Mouse (Mus musculus) kidney, postnatal 0 days (tissue): ENCODE data around the gene Ckb. TPM values are rescaled to one million over a fixed set of nuclear protein-coding genes. Genes with fewer than 3 reads are reported as not detected.
"Not testable (repeated sequence)": the region's sequence is repeated elsewhere in the genome, so short reads cannot be mapped to it uniquely, and the experiment has no call there.

ENCODE experiments used
- ATAC-seq: fragments of 200-750 bp; cut with Nextera tagmentation; replicated peaks from 2 replicates; pipeline ENCODE4 v1.8.0; 2017; ENCODE audit warnings: low read depth, moderate number of reproducible peaks, moderate TSS enrichment, moderate library complexity; ENCODE audit not compliant: low FRiP score
- DNase-seq: peaks from one replicate; pipeline ENCODE4 v3.0.0-alpha.2; 2016; ENCODE audit warnings: low spot score
- H3K27ac ChIP-seq: fragments of 300-500 bp; sonication (generic); 2 replicates; pipeline ENCODE4 v1.5.1; 2014; ENCODE audit warnings: mild to moderate bottlenecking
- H3K27me3 ChIP-seq: fragments of 300-500 bp; sonication (generic); 2 replicates; pipeline ENCODE4 v1.6.1; 2014; ENCODE audit warnings: low read length, mixed read lengths; ENCODE audit not compliant: insufficient read depth
- H3K36me3 ChIP-seq: fragments of 300-500 bp; sonication (generic); 2 replicates; pipeline ENCODE4 v1.6.1; 2014; ENCODE audit warnings: low read length, mixed read lengths; ENCODE audit not compliant: insufficient read depth
- H3K4me1 ChIP-seq: fragments of 300-500 bp; sonication (generic); replicated peaks from 2 replicates; pipeline ENCODE4 v1.6.1; 2014; ENCODE audit warnings: antibody characterized with exemption, low read length, mixed read lengths; ENCODE audit not compliant: insufficient read depth
- H3K4me2 ChIP-seq: fragments of 300-500 bp; sonication (generic); 2 replicates; pipeline ENCODE4 v1.6.1; 2014; ENCODE audit warnings: mild to moderate bottlenecking, low read length, moderate library complexity, mixed read lengths
- H3K4me3 ChIP-seq: fragments of 300-500 bp; sonication (generic); replicated peaks from 2 replicates; pipeline ENCODE4 v1.5.1; 2014; ENCODE audit warnings: low read depth, low read length
- H3K9ac ChIP-seq: fragments of 300-500 bp; sonication (generic); 2 replicates; pipeline ENCODE4 v1.6.1; 2014; ENCODE audit warnings: low read depth, low read length
- H3K9me3 ChIP-seq: fragments of 300-500 bp; sonication (generic); replicated peaks from 2 replicates; pipeline ENCODE4 v1.6.1; 2016; ENCODE audit warnings: low read length, inconsistent platforms, mixed read lengths
- CTCF ChIP-seq: IDR thresholded peaks from 2 replicates; pipeline ENCODE4 v1.5.1; 2016; ENCODE audit warnings: antibody characterized with exemption, low read depth, mild to moderate bottlenecking, moderate library complexity
- WGBS: fragments of 180-500 bp; shearing (Covaris S2); extraction: QIAGEN DNeasy Blood & Tissue Kit; methylation state at CpG from one replicate; pipeline ENCODE4 v1.1.7; 2014; 5-methylcytosine and 5-hydroxymethylcytosine counted together
- polyA plus RNA-seq: library from polyadenylated mRNA; unstranded; fragments of >200 nt; fragmentation: Nextera tagmentation; extraction: Ambion mirVana; gene quantifications from 2 replicates; pipeline ENCODE4 v1.2.1, GENCODE M21; 2015

The Ckb gene
- polyA plus RNA-seq, 1 experiment from 2014 or later: 135 TPM

GRCm38 (mm10) chr12:111663228-111664143 is 8.7 kb downstream of the Ckb start:
- Histone ChIP-seq H3K36me3 (0 out of 2 replicates have a peak, but pooled peaks cover 3% of the 10 kb centered on the region), H3K4me1 (peaks cover 7% of the 10 kb centered on the region), H3K4me3 (no peak overlapping the region), H3K4me2 (peak overlapping the region; percentile 17; the same call in 1 of the 2 replicates), H3K9ac (no peak overlapping the region), H3K27me3 (no peaks in the 10 kb centered on the region), H3K27ac (peak overlapping the region; percentile 81), H3K9me3 (no peaks in the 10 kb centered on the region)
- TF ChIP-seq CTCF: no peak
- WGBS: 34% methylated on average over 17 of the region's 17 CpGs
- DNase-seq (peak; percentile 40), ATAC-seq (no peak; the same call in 1 of the 2 replicates)

- H3K4me3 ChIP-seq, H3K27me3 ChIP-seq, H3K9me3 ChIP-seq, H3K27ac ChIP-seq, DNase-seq, H3K9ac ChIP-seq, H3K4me2 ChIP-seq, ATAC-seq, H3K4me1 ChIP-seq: not testable (repeated sequence)
- WGBS: 96% methylated on average over 11 of the region's 11 CpGs
- H3K36me3 ChIP-seq: peaks cover 14% of the 10 kb centered on the region
These were observed 10.6 kb downstream of the Ckb start for GRCm38 (mm10) chr12:111661554-111661953.

- no peak overlapping the region for H3K27ac ChIP-seq
- H3K4me2 ChIP-seq: no peak overlapping the region
- no peak for ATAC-seq
- peaks cover 21% of the 10 kb centered on the region for H3K36me3 ChIP-seq
- no peaks in the 10 kb centered on the region for H3K9me3 ChIP-seq
- H3K27me3 ChIP-seq: no peaks in the 10 kb centered on the region
- no peak overlapping the region for H3K4me3 ChIP-seq
- peaks cover 7% of the 10 kb centered on the region for H3K4me1 ChIP-seq
- H3K9ac ChIP-seq: no peak overlapping the region
- DNase-seq: no peak
- no peak for TF ChIP-seq CTCF
- 96% methylated on average over 1 of the region's 1 CpGs for WGBS
These were observed 11.5 kb downstream of the Ckb start for GRCm38 (mm10) chr12:111660628-111661027.

- Histone ChIP-seq H3K36me3 (peaks cover 31% of the 10 kb centered on the region), H3K4me1 (peaks cover 7% of the 10 kb centered on the region), H3K9ac (no peak overlapping the region), H3K27me3 (no peaks in the 10 kb centered on the region), H3K4me3 (no peak overlapping the region), H3K27ac (no peak overlapping the region), H3K9me3 (no peaks in the 10 kb centered on the region), H3K4me2 (no peak overlapping the region)
- DNase-seq (no peak), ATAC-seq (no peak)
- 91% methylated on average over 4 of the region's 4 CpGs for WGBS
- no peak for TF ChIP-seq CTCF
These were observed 12.8 kb downstream of the Ckb start for GRCm38 (mm10) chr12:111659331-111659730.

GRCm38 (mm10) chr12:111655695-111656094 is 16.4 kb downstream of the Ckb start:
- Histone ChIP-seq H3K36me3 (peaks cover 37% of the 10 kb centered on the region), H3K9me3 (no peaks in the 10 kb centered on the region), H3K4me3 (no peak overlapping the region), H3K4me2 (no peak overlapping the region), H3K27me3 (no peaks in the 10 kb centered on the region), H3K4me1 (no peaks in the 10 kb centered on the region), H3K9ac (no peak overlapping the region), H3K27ac (no peak overlapping the region)
- DNase-seq: no peak
- no peak for ATAC-seq
- 66% methylated on average over 11 of the region's 11 CpGs for WGBS
- TF ChIP-seq CTCF: no peak

GRCm38 (mm10) chr12:111653434-111653833 is 18.7 kb downstream of the Ckb start:
- WGBS: 41% methylated on average over 3 of the region's 3 CpGs
- no peaks in the 10 kb centered on the region for H3K9me3 ChIP-seq

More at GRCm38 (mm10) chr12:111653434-111653833, 18.7 kb downstream of the Ckb start:
- TF ChIP-seq CTCF: peak; percentile 86
- H3K9ac ChIP-seq: no peak overlapping the region
- no peak overlapping the region for H3K4me3 ChIP-seq
- DNase-seq (peak; percentile 88), ATAC-seq (0 out of 2 replicates have a peak, but pooled peaks have one; percentile 35)
- no peak overlapping the region for H3K27ac ChIP-seq
- H3K27me3 ChIP-seq: no peaks in the 10 kb centered on the region
- H3K4me1 ChIP-seq: no peaks in the 10 kb centered on the region
- H3K36me3 ChIP-seq: peaks cover 53% of the 10 kb centered on the region
- H3K4me2 ChIP-seq: no peak overlapping the region
